Mouse (Mus musculus): Measurements from ENCODE around the gene Kdm1a. TPM values are rescaled to one million over a fixed set of nuclear protein-coding genes. Genes with fewer than 3 reads are reported as not detected.

The Kdm1a gene
- total RNA-seq, 2 experiments from 2014 or later = 28.9 to 31.9 TPM

DNA sequence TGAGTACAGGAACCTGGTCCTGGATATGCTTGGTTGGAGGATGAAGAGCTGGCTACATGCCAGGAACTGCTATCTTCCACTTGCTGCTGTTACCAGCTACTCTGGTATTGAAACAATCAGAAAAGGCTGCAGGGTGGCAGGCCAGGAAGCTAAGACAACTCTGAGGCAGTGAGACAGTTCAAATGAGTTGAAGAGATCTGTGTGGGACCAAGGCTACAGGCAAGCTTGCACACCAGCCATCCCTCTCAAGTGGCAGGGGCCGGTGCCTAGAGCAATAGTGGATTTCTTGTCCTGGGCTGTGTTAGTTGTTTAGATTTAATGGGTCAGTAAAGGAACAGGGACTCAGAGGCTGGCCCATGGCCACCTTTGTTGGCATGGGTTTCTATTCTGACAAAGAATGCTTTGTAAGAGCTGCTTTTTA, 54.1 kb downstream of the Kdm1a start:
- no peak for DNase-seq (ENCODE audit: low spot score)
- intact Hi-C loops (cut with DNase I) = no loop called here

GRCm38 (mm10) chr4:136547721-136548120, 54.8 kb downstream of the Kdm1a start:
- DNase-seq (ENCODE audit: low spot score) = no peak
- intact Hi-C loops (cut with DNase I) = no loop called here

GRCm38 (mm10) chr4:136546279-136547045, 56.1 kb downstream of the Kdm1a start:
- intact Hi-C loops (cut with DNase I) = no loop called here
- no peak for DNase-seq (ENCODE audit: low spot score)

GRCm38 (mm10) chr4:136545151-136545550, 57.4 kb downstream of the Kdm1a start:
- no peak for DNase-seq (ENCODE audit: low spot score)
- intact Hi-C loops (cut with DNase I) = no loop called here

GRCm38 (mm10) chr4:136526412-136526811, 76.1 kb downstream of the Kdm1a start:
- intact Hi-C loops (cut with DNase I) = loop anchor here (1.0 to 5.0 kb wide), 3 partner anchors 72 to 159 kb away; no protein-coding TSS in a partner anchor
- DNase-seq (ENCODE audit: low spot score) = no peak

GRCm38 (mm10) chr4:136524309-136524708, 78.2 kb downstream of the Kdm1a start:
- intact Hi-C loops (cut with DNase I) = no loop called here
- DNase-seq (ENCODE audit: low spot score) = no peak

DNA sequence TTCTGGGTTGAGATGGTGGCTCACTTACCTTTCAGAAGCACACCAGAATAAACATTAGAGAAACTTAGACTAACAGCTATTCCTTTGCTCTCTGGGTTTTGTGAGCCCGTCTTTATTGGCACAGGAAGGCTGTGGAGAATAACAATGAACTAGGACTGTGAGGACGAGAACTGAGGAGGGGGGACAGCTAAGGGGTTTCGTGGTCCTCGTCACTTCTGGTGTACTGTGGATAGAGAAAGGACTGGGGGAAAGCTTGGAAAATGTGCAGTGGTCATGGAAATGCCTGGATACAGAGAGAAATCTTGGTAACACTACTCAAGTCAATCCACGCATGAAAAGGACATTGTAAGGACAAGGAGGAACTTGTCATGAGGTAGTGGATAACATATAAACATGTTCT, 80.6 kb downstream of the Kdm1a start:
- no peak for DNase-seq (ENCODE audit: low spot score)
- intact Hi-C loops (cut with DNase I) = no loop called here

DNA sequence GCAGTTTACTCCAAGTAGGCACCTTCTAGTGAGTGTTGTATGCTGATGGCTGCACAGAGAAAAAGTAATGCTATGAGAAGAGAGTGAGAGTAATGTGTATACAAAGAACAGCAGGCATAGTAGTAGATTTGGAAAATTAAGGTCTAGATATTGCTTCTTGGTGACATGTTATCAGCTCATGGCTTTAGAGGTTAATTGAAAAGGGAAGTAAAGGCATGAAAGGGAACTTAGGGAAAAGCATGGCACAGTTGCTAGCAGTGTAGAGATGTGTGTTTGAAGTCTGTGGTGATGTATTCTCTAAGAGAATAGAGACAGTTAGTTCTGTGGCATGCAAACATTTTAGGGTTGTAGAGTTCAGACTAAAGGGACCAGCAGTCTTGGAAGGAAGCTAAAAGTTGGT, 82.7 kb downstream of the Kdm1a start:
- intact Hi-C loops (cut with DNase I) = no loop called here

GRCm38 (mm10) chr4:136518576-136518975, 83.9 kb downstream of the Kdm1a start:
- intact Hi-C loops (cut with DNase I) = no loop called here
- no peak for DNase-seq (ENCODE audit: low spot score)

More for the DNA sequence above, 82.7 kb downstream of the Kdm1a start:
- no peak for DNase-seq (ENCODE audit: low spot score)

GRCm38 (mm10) chr4:136518141-136518540, 84.4 kb downstream of the Kdm1a start:
- DNase-seq (ENCODE audit: low spot score) = no peak
- intact Hi-C loops (cut with DNase I) = no loop called here

DNA sequence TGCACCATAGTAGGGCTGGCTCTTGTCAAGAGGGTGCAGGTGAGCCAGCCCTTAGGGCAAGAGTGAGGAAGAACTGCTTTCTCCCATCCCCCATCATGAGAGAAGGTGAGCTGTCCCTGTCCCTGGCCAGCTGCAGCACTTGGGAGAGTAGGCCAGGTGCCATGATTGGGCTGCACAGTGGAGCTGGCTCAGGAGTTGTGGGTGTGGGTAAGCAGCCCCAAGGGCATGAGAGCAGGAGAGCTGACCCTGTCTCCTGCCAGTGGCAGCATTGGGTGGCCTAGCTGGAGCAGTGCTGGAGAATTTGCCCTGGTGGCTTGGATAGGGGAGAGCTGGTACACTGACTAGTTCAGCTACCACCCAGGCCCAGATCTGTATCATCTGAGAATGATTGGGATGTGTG, 89.6 kb downstream of the Kdm1a start:
- DNase-seq (ENCODE audit: low spot score) = no peak
- intact Hi-C loops (cut with DNase I) = no loop called here

- DNase-seq (ENCODE audit: low spot score) = no peak
- intact Hi-C loops (cut with DNase I) = no loop called here
Observed at GRCm38 (mm10) chr4:136511708-136512107, 90.8 kb downstream of the Kdm1a start.

DNA sequence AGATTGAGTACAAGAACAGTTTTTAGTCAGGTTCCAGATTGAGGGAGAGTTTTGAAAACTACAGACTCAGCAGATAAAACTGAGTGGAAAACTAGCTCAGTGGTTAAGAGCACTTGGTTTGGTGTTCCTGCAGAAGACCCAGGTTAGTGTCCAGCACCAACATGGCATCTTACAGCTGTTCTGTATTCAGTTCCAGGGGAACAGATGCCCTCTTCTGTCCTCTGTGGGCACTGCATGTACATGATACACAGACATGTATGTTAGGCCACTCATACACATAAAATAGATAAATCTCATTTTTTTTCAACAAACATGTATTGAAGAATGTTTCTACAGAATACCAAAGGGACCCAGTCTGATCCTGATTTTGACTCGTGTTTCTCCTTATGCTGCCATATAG, 92.7 kb downstream of the Kdm1a start:
- intact Hi-C loops (cut with DNase I) = no loop called here
- no peak for DNase-seq (ENCODE audit: low spot score)

DNA sequence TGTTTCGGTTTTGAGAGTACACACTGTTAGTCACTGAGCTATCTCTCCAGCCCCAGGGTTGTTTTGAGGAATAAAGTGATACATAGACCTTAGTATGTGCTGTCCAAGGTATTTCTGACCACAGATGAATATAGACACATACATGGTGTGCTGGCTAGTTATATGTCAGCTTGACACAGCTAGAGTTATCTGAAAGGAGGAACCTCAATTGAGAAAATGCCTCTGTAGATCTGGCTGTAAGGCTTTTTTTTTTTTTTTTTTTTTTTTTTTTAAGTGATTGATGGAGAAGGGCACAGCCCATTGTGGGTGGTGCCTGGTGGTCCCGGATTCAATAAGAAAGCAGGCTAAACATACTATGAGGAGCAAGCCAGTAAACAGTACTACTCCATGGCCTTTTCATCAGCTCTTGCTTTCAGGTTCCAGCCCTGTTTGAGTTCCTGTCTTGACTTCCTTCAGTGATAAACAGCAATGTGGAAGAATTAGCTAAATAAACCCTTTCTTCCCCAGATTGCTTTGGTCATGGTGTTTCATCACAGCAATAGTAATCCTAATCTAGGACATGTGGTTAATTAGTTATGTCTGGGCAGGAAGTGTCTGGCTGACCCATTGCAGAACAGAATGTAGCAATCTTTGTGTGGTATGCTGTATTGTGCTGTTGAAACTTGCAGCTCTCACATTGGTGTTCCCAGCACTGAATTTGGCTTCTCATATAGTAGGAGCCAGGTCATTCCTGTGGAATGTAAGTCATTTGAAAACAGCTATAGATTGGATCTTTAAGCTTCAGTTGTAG, 96.9 kb downstream of the Kdm1a start:
- intact Hi-C loops (cut with DNase I) = no loop called here
- no peak for DNase-seq (ENCODE audit: low spot score)

Small RNA genes within 50 kb of the gene (microRNA-seq; reads per million reads assigned to microRNA genes)
- not detected for gene Gm22180

Other genes starting within 250 kb of the Kdm1a start
- gene Htr1d, start 179.2 kb downstream of the Kdm1a start, total RNA-seq (2021) = not detected
- under 1 TPM; 0.23 to 0.53 TPM for gene 6030445D17Rik, start 140.5 kb downstream of the Kdm1a start, total RNA-seq (2021)
- 10 to 100 TPM; 43.4 to 50.2 TPM for gene Luzp1, start 133.0 kb downstream of the Kdm1a start, total RNA-seq (2021)
- not detected for gene Tex46, start 7.7 kb upstream of the Kdm1a start, total RNA-seq (2021)
- gene Lactbl1, start 19.9 kb upstream of the Kdm1a start, total RNA-seq (2021) = not detected
- under 1 TPM; 0.49 to 0.89 TPM for gene Ephb2, start 233.3 kb upstream of the Kdm1a start, total RNA-seq (2021)

All from heart, postnatal 25 days (tissue).